Mouse (Mus musculus) liver, adult 2 months (tissue): ENCODE results near the gene Pld6. TPM values are rescaled to one million over a fixed set of nuclear protein-coding genes. Genes with fewer than 3 reads are reported as not detected.

ENCODE experiments used
- DNase-seq: peaks from one replicate; pipeline ENCODE4 v3.0.0-alpha.2; 2011; ENCODE audit warnings: low read depth, low spot score; ENCODE audit errors: extremely low read depth
- H3K27ac ChIP-seq: fragments of 200-500 bp; replicated peaks from 2 replicates; pipeline ENCODE4 v1.5.1; 2012; ENCODE audit warnings: low read depth, mild to moderate bottlenecking, control low read depth, inconsistent platforms, low read length; ENCODE audit not compliant: insufficient read depth
- H3K27me3 ChIP-seq: fragments of 200-500 bp; 2 replicates; pipeline ENCODE4 v1.6.1; 2012; ENCODE audit warnings: mild to moderate bottlenecking, moderate library complexity, low read length, inconsistent platforms; ENCODE audit not compliant: control insufficient read depth, insufficient read depth
- H3K36me3 ChIP-seq: fragments of 200-500 bp; 2 replicates; pipeline ENCODE4 v1.6.1; 2012; ENCODE audit warnings: low read length, inconsistent platforms; ENCODE audit not compliant: control insufficient read depth, insufficient read depth
- H3K4me1 ChIP-seq: fragments of 200-500 bp; 2 replicates; pipeline ENCODE4 v1.6.1; 2011; ENCODE audit warnings: low read length; ENCODE audit not compliant: control insufficient read depth, insufficient read depth
- H3K4me3 ChIP-seq: fragments of 200-500 bp; 2 replicates; pipeline ENCODE4 v1.5.1; 2011; ENCODE audit warnings: low read depth, mild to moderate bottlenecking, control low read depth, low read length, moderate library complexity; ENCODE audit not compliant: insufficient read depth
- H3K79me2 ChIP-seq: fragments of 200-500 bp; 2 replicates; pipeline ENCODE4 v1.6.1; 2012; ENCODE audit warnings: inconsistent platforms, mild to moderate bottlenecking, low read length, moderate library complexity; ENCODE audit not compliant: control insufficient read depth, insufficient read depth
- H3K9ac ChIP-seq: fragments of 200-500 bp; 2 replicates; pipeline ENCODE4 v1.6.1; 2012; ENCODE audit warnings: low read depth, mild to moderate bottlenecking, control low read depth, inconsistent platforms, low read length
- CTCF ChIP-seq: fragments of 200-500 bp; IDR thresholded peaks from 2 replicates; pipeline ENCODE4 v1.5.1; 2011; ENCODE audit warnings: low read depth, low read length, control low read depth
- POLR2A ChIP-seq: fragments of 200-500 bp; IDR thresholded peaks from 2 replicates; pipeline ENCODE4 v1.6.1; 2011; ENCODE audit warnings: low read length, control low read depth; ENCODE audit not compliant: insufficient read depth; ENCODE audit errors: extremely low read depth
- WGBS: fragments of 180-500 bp; shearing (Covaris S2); methylation state at CpG from one replicate; pipeline ENCODE4 v1.1.7; 2018; 5-methylcytosine and 5-hydroxymethylcytosine counted together
- polyA plus RNA-seq: library from polyadenylated mRNA; depleted of rRNA; stranded (reverse); fragments of >200 nt; gene quantifications from 2 replicates; pipeline ENCODE4 v1.2.3, GENCODE M21; 2012
- total RNA-seq: library from RNA; depleted of rRNA; stranded (reverse); fragments of >200 nt; gene quantifications from 2 replicates; pipeline ENCODE4 v1.2.3, GENCODE M21; 2014

Gene Pld6
- total and polyA plus RNA-seq, 2 experiments: 1.6 to 4.3 TPM

DNA sequence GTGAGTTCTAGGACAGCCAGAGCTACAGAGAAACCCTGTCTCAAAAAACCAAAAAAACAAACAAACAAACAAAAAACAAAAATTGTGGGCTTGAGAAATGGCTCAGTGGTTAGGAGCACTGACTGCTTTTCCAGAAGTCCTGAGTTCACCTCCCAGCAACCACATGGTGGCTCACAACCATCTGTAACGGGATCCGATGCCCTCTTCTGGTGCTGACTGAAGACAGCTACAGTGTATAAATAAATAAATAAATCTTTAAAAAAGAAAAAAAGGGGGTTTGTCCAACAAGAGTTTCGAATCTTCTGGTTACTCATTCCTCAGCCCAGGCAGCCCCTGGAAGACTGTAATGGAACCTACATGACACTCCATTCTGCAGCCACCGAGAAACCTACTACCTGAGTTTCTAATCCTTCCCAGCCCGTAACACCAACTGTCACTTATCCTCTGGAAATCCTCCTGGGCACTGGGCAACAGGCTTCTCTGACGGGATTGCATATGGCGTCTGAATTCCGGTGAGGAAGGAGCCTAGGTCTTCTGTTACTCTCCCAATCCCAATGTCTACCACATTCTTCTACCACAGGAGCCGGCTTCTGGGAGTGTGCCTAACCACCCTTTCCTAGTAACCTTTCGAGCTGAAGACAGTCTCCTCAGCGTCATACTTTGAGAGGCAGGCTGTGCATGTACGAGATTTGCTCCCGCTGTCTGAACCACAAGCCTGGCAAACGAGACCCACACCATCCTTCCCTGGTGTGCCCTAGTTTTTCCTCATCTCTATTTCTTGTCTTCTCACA lies 20.9 kb upstream of the Pld6 start:
- TF ChIP-seq CTCF: no peak
- TF ChIP-seq POLR2A: no peak
- WGBS: 65% methylated on average over 14 of the region's 14 CpGs

DNA sequence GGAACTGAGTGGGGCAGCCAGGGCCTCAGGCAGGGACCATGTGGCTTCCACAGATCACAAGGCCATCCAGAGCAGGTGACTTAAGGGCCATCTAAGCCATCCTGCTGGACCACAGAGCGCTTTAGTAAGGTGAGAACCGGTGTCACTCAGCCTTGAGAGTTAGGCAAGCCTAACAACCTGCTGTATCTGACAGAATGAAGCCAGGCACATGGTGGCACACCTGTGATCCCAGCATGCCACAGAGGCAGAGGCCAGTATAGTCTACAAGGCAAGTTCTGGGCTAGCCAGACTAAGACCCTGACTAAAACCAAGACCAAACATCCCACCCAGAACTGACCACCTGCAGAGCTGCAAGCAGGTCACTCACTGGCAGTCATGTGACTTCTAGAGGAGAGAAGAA lies 18.2 kb upstream of the Pld6 start:
- TF ChIP-seq POLR2A: no peak
- no peak for TF ChIP-seq CTCF
- H3K27ac ChIP-seq: no peak overlapping the region
- no peaks in the 10 kb centered on the region for H3K27me3 ChIP-seq
- no peak overlapping the region for H3K9ac ChIP-seq
- no peak for DNase-seq
- peaks cover 8% of the 10 kb centered on the region for H3K4me1 ChIP-seq
- peaks cover 18% of the 10 kb centered on the region for H3K79me2 ChIP-seq
- no peak overlapping the region for H3K4me3 ChIP-seq
- H3K36me3 ChIP-seq: peaks cover 41% of the 10 kb centered on the region
- WGBS: 90% methylated on average over 2 of the region's 2 CpGs

More for the DNA sequence above, 20.9 kb upstream of the Pld6 start:
- peak overlapping the region; percentile 9 for H3K9ac ChIP-seq
- H3K27me3 ChIP-seq: no peaks in the 10 kb centered on the region
- peaks cover 18% of the 10 kb centered on the region for H3K79me2 ChIP-seq
- DNase-seq: no peak
- peaks cover 26% of the 10 kb centered on the region; the same call in 1 of the 2 replicates for H3K36me3 ChIP-seq
- H3K4me1 ChIP-seq: peaks cover 14% of the 10 kb centered on the region
- H3K4me3 ChIP-seq: peak overlapping the region; percentile 63
- H3K27ac ChIP-seq: 0 out of 2 replicates have a peak overlapping the region, but pooled peaks have one; percentile 3

DNA sequence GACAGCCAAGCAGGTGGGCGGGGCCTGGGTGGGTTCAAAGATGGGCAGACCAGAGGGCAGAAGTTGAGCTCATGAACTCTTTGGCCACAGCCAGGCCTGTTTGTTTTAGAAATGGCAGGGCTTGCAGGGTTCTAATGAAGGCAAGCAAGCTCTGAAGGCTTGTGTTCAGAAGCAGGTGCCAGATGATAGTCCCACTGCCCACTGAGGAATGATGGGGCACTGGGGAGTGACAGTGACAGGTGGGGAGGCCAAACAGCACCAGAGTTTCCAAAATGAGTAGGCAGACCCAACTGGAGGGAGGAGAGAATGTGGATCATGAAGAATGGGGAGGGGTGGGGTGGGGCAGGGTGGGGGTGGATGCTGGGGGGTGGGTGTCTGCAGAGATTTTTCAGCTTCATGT lies 17.8 kb upstream of the Pld6 start:
- Histone ChIP-seq H3K36me3 (peaks cover 45% of the 10 kb centered on the region), H3K27me3 (no peaks in the 10 kb centered on the region), H3K4me3 (no peak overlapping the region), H3K9ac (no peak overlapping the region), H3K4me1 (peaks cover 8% of the 10 kb centered on the region), H3K27ac (no peak overlapping the region), H3K79me2 (peaks cover 18% of the 10 kb centered on the region)
- peak; percentile 43 for DNase-seq
- no peak for TF ChIP-seq POLR2A
- no peak for TF ChIP-seq CTCF
- WGBS: 95% methylated on average over 1 of the region's 1 CpGs

GRCm38 (mm10) chr11:59804409-59805110 lies 17.1 kb upstream of the Pld6 start:
- H3K27ac ChIP-seq: no peak overlapping the region
- peaks cover 8% of the 10 kb centered on the region for H3K4me1 ChIP-seq
- 0 out of 2 replicates have a peak, but pooled peaks have one; percentile 10 for TF ChIP-seq CTCF
- no peak for TF ChIP-seq POLR2A
- H3K4me3 ChIP-seq: no peak overlapping the region
- H3K27me3 ChIP-seq: no peaks in the 10 kb centered on the region
- WGBS: 88% methylated on average over 22 of the region's 22 CpGs
- H3K36me3 ChIP-seq: peaks cover 52% of the 10 kb centered on the region
- DNase-seq: no peak
- no peak overlapping the region for H3K9ac ChIP-seq
- H3K79me2 ChIP-seq: peaks cover 18% of the 10 kb centered on the region

GRCm38 (mm10) chr11:59803516-59803915 lies 16.1 kb upstream of the Pld6 start:
- WGBS: 93% methylated on average over 14 of the region's 14 CpGs
- peaks cover 14% of the 10 kb centered on the region for H3K79me2 ChIP-seq
- TF ChIP-seq CTCF: no peak
- no peak for TF ChIP-seq POLR2A
- H3K36me3 ChIP-seq: peaks cover 62% of the 10 kb centered on the region
- no peak overlapping the region for H3K9ac ChIP-seq
- H3K27me3 ChIP-seq: no peaks in the 10 kb centered on the region
- peaks cover 4% of the 10 kb centered on the region for H3K4me1 ChIP-seq
- H3K4me3 ChIP-seq: no peak overlapping the region
- no peak for DNase-seq
- H3K27ac ChIP-seq: no peak overlapping the region
